Mouse (Mus musculus): ENCODE results near the gene Onecut3. TPM values are rescaled to one million over a fixed set of nuclear protein-coding genes. Genes with fewer than 3 reads are reported as not detected.

Gene Onecut3
- polyA plus RNA-seq, 1 experiment from 2014 or later, result not detected

- Histone ChIP-seq H3K27me3 (replicated peaks; ENCODE audit: control insufficient read depth, insufficient read depth, low read length) (no peaks in the 10 kb centered on the region), H3K4me3 (ENCODE audit: low read depth, low read length) (no peak overlapping the region), H3K4me1 (ENCODE audit: control insufficient read depth, insufficient read depth, low read length) (no peaks in the 10 kb centered on the region), H3K4me2 (ENCODE audit: low read depth, low read length) (no peak overlapping the region), H3K27ac (replicated peaks; ENCODE audit: low read depth, low read length) (no peak overlapping the region), H3K9ac (ENCODE audit: low read depth, low read length) (no peak overlapping the region), H3K9me3 (ENCODE audit: control insufficient read depth, low read length) (no peaks in the 10 kb centered on the region), H3K36me3 (ENCODE audit: control insufficient read depth, insufficient read depth, low read length) (peaks cover 71% of the 10 kb centered on the region)
- ATAC-seq (ENCODE audit: low read depth) (peak; percentile 39; the same call in 1 of the 2 replicates), DNase-seq (ENCODE audit: low spot score) (peak; percentile 51)
- 71% methylated on average over 10 of the region's 10 CpGs for WGBS
Measured at GRCm38 (mm10) chr10:80548428-80549006, 53.9 kb downstream of the Onecut3 start.

DNA sequence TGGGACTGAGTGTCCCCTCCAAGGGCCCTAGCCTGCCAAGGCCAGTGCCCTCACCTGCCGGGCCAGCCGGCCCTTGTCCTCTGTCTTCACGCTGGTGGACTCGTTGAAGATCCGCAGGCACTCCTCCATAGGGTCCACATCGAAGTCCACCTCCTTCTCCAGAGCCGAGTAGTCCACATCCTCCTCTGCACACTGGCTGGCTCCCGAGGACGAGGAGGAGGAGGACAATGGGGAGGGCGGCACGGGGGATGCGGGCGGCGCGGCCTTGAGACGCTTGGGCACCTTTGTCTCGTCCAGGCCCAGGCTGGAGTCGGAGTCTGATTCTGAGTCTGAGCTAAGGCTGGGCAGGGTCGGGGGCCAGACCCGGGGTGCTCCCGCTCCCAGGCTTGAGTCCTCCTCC lies 54.6 kb downstream of the Onecut3 start:
- no peak overlapping the region for H3K4me3 ChIP-seq (ENCODE audit: low read depth, low read length)
- DNase-seq (ENCODE audit: low spot score), result no peak
- no peak overlapping the region for H3K9ac ChIP-seq (ENCODE audit: low read depth, low read length)
- H3K4me1 ChIP-seq (ENCODE audit: control insufficient read depth, insufficient read depth, low read length), result no peaks in the 10 kb centered on the region
- no peak for ATAC-seq (ENCODE audit: low read depth)
- H3K9me3 ChIP-seq (ENCODE audit: control insufficient read depth, low read length), result no peaks in the 10 kb centered on the region
- H3K4me2 ChIP-seq (ENCODE audit: low read depth, low read length), result no peak overlapping the region
- no peak overlapping the region for H3K27ac ChIP-seq (replicated peaks; ENCODE audit: low read depth, low read length)
- H3K36me3 ChIP-seq (ENCODE audit: control insufficient read depth, insufficient read depth, low read length), result peaks cover 64% of the 10 kb centered on the region
- H3K27me3 ChIP-seq (replicated peaks; ENCODE audit: control insufficient read depth, insufficient read depth, low read length), result no peaks in the 10 kb centered on the region
- 91% methylated on average over 19 of the region's 21 CpGs for WGBS

GRCm38 (mm10) chr10:80552364-80552763 lies 57.7 kb downstream of the Onecut3 start:
- no peak for DNase-seq (ENCODE audit: low spot score)
- H3K4me3 ChIP-seq (ENCODE audit: low read depth, low read length), result no peak overlapping the region
- H3K4me1 ChIP-seq (ENCODE audit: control insufficient read depth, insufficient read depth, low read length), result no peaks in the 10 kb centered on the region
- H3K36me3 ChIP-seq (ENCODE audit: control insufficient read depth, insufficient read depth, low read length), result peaks cover 33% of the 10 kb centered on the region
- H3K4me2 ChIP-seq (ENCODE audit: low read depth, low read length), result no peak overlapping the region
- no peak overlapping the region for H3K27ac ChIP-seq (replicated peaks; ENCODE audit: low read depth, low read length)
- H3K27me3 ChIP-seq (replicated peaks; ENCODE audit: control insufficient read depth, insufficient read depth, low read length), result no peaks in the 10 kb centered on the region
- no peak for ATAC-seq (ENCODE audit: low read depth)
- 71% methylated on average over 9 of the region's 9 CpGs for WGBS
- H3K9ac ChIP-seq (ENCODE audit: low read depth, low read length), result no peak overlapping the region
- no peaks in the 10 kb centered on the region for H3K9me3 ChIP-seq (ENCODE audit: control insufficient read depth, low read length)

GRCm38 (mm10) chr10:80553575-80553974 lies 58.9 kb downstream of the Onecut3 start:
- Histone ChIP-seq H3K27ac (replicated peaks; ENCODE audit: low read depth, low read length) (no peak overlapping the region), H3K36me3 (ENCODE audit: control insufficient read depth, insufficient read depth, low read length) (peaks cover 21% of the 10 kb centered on the region), H3K9ac (ENCODE audit: low read depth, low read length) (no peak overlapping the region), H3K27me3 (replicated peaks; ENCODE audit: control insufficient read depth, insufficient read depth, low read length) (no peaks in the 10 kb centered on the region), H3K4me1 (ENCODE audit: control insufficient read depth, insufficient read depth, low read length) (no peaks in the 10 kb centered on the region), H3K4me2 (ENCODE audit: low read depth, low read length) (no peak overlapping the region), H3K9me3 (ENCODE audit: control insufficient read depth, low read length) (no peaks in the 10 kb centered on the region), H3K4me3 (ENCODE audit: low read depth, low read length) (no peak overlapping the region)
- 90% methylated on average over 8 of the region's 8 CpGs for WGBS
- DNase-seq (ENCODE audit: low spot score) (no peak), ATAC-seq (ENCODE audit: low read depth) (no peak)

DNA sequence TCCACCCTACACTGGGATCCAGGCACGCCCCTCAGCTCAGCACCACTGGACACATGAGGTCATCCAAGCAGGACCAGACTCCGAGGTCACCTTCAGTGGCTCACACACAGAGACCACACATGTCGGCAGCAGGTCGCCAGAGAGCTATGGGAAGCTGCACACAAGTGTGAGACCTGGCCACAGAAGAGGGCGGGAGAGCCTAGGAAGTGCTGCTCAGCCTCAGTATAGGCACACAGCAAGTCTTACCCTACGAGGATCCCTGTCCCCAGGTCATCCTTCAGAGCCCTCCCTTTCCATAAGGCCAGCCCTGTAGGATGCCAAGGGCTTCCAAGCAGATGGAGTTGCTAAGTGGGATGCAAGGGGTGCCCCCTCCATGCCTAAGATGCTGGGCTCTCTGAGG lies 59.4 kb downstream of the Onecut3 start:
- no peak overlapping the region for H3K4me3 ChIP-seq (ENCODE audit: low read depth, low read length)
- DNase-seq (ENCODE audit: low spot score) (no peak), ATAC-seq (ENCODE audit: low read depth) (no peak)
- H3K4me2 ChIP-seq (ENCODE audit: low read depth, low read length), result no peak overlapping the region
- H3K9me3 ChIP-seq (ENCODE audit: control insufficient read depth, low read length), result no peaks in the 10 kb centered on the region
- no peak overlapping the region for H3K9ac ChIP-seq (ENCODE audit: low read depth, low read length)
- no peaks in the 10 kb centered on the region for H3K27me3 ChIP-seq (replicated peaks; ENCODE audit: control insufficient read depth, insufficient read depth, low read length)
- peaks cover 18% of the 10 kb centered on the region for H3K36me3 ChIP-seq (ENCODE audit: control insufficient read depth, insufficient read depth, low read length)
- WGBS, result 88% methylated on average over 5 of the region's 6 CpGs
- H3K27ac ChIP-seq (replicated peaks; ENCODE audit: low read depth, low read length), result no peak overlapping the region
- H3K4me1 ChIP-seq (ENCODE audit: control insufficient read depth, insufficient read depth, low read length), result no peaks in the 10 kb centered on the region

DNA sequence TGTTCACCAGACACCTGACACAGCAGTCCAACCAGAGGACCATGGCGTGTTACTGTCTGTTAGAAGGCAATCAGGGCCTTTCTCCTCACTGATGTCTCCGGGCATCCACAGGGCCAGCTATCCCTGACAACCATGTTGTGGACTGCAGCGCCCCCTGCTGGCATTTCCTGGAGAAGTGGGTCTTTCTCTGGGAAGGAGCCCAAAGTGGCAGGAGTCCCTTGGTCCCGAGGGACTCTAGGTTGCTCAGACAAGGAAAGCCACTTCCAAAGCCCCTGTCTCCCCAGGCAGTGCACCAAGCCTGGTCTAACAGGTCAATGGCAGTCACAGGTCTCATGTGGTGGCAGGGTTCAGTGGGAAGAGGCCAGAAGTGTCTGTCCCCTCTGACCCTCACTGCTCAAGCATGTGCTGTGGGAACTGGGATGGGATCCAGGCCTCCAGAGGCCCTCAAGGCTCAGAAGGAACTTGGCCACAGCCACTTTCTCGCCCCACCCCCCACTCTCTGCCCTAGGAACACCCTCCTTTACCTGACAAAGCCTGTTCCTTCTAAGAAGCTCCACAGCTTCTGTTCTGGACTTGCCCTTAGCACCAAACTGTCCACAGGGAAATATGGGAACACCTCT lies 62.8 kb downstream of the Onecut3 start:
- Histone ChIP-seq H3K4me2 (ENCODE audit: low read depth, low read length) (no peak overlapping the region), H3K36me3 (ENCODE audit: control insufficient read depth, insufficient read depth, low read length) (no peaks in the 10 kb centered on the region), H3K9ac (ENCODE audit: low read depth, low read length) (no peak overlapping the region), H3K4me1 (ENCODE audit: control insufficient read depth, insufficient read depth, low read length) (peaks cover 9% of the 10 kb centered on the region), H3K27ac (replicated peaks; ENCODE audit: low read depth, low read length) (no peak overlapping the region), H3K4me3 (ENCODE audit: low read depth, low read length) (no peak overlapping the region), H3K9me3 (ENCODE audit: control insufficient read depth, low read length) (no peaks in the 10 kb centered on the region), H3K27me3 (replicated peaks; ENCODE audit: control insufficient read depth, insufficient read depth, low read length) (no peaks in the 10 kb centered on the region)
- ATAC-seq (ENCODE audit: low read depth), result no peak
- 40% methylated on average over 5 of the region's 5 CpGs for WGBS
- DNase-seq (ENCODE audit: low spot score), result peak; percentile 55

GRCm38 (mm10) chr10:80559431-80559830 lies 64.8 kb downstream of the Onecut3 start:
- Histone ChIP-seq H3K27me3 (replicated peaks; ENCODE audit: control insufficient read depth, insufficient read depth, low read length) (no peaks in the 10 kb centered on the region), H3K4me3 (ENCODE audit: low read depth, low read length) (no peak overlapping the region), H3K36me3 (ENCODE audit: control insufficient read depth, insufficient read depth, low read length) (no peaks in the 10 kb centered on the region), H3K4me1 (ENCODE audit: control insufficient read depth, insufficient read depth, low read length) (peaks cover 12% of the 10 kb centered on the region), H3K9ac (ENCODE audit: low read depth, low read length) (no peak overlapping the region), H3K4me2 (ENCODE audit: low read depth, low read length) (no peak overlapping the region), H3K9me3 (ENCODE audit: control insufficient read depth, low read length) (no peaks in the 10 kb centered on the region), H3K27ac (replicated peaks; ENCODE audit: low read depth, low read length) (no peak overlapping the region)
- no peak for DNase-seq (ENCODE audit: low spot score)
- WGBS, result 88% methylated on average over 7 of the region's 7 CpGs
- no peak for ATAC-seq (ENCODE audit: low read depth)

GRCm38 (mm10) chr10:80560621-80561020 lies 66.0 kb downstream of the Onecut3 start:
- H3K9me3 ChIP-seq (ENCODE audit: control insufficient read depth, low read length), result no peaks in the 10 kb centered on the region
- peaks cover 5% of the 10 kb centered on the region for H3K36me3 ChIP-seq (ENCODE audit: control insufficient read depth, insufficient read depth, low read length)
- no peaks in the 10 kb centered on the region for H3K27me3 ChIP-seq (replicated peaks; ENCODE audit: control insufficient read depth, insufficient read depth, low read length)
- H3K4me3 ChIP-seq (ENCODE audit: low read depth, low read length), result peak overlapping the region; percentile 98
- peaks cover 12% of the 10 kb centered on the region for H3K4me1 ChIP-seq (ENCODE audit: control insufficient read depth, insufficient read depth, low read length)
- under 1% methylated on average over 13 of the region's 13 CpGs for WGBS
- peak overlapping the region; percentile 86 for H3K4me2 ChIP-seq (ENCODE audit: low read depth, low read length)
- peak overlapping the region; percentile 97 for H3K9ac ChIP-seq (ENCODE audit: low read depth, low read length)
- H3K27ac ChIP-seq (replicated peaks; ENCODE audit: low read depth, low read length), result no peak overlapping the region
- ATAC-seq (ENCODE audit: low read depth) (no peak), DNase-seq (ENCODE audit: low spot score) (no peak)
